Mouse (Mus musculus): ENCODE results near the gene Sh3rf3. TPM values are rescaled to one million over a fixed set of nuclear protein-coding genes. Genes with fewer than 3 reads are reported as not detected.

Gene Sh3rf3
- polyA plus RNA-seq, 1 experiment from 2014 or later: 2.0 TPM

DNA sequence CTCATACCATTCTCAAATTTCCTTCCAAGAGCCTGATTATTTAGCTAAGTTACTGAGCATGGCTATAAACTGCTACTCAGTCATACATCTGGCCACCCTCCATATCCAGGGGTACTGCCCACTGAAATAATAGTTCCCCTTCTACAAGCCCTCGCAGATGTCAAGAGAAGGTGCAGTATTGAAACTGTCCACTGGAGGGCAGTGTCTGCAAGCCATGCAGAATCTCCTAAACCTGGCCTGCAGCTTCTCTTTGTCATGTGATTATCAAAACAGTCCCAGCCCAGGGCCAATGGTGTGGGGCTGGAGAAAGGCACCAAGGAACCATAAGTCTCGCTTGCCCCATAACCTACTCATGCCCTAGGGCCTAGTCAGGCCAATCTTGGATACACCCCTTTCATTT, 295.9 kb downstream of the Sh3rf3 start:
- peak; percentile 97 for TF ChIP-seq CTCF (IDR thresholded peaks at IDR 0.05)
- TF ChIP-seq EP300 (IDR thresholded peaks at IDR 0.05): no peak
- Histone ChIP-seq H3K4me1 (ENCODE audit: insufficient read depth, low read depth, low read length) (no peaks in the 10 kb centered on the region), H3K27ac (ENCODE audit: low read length) (no peak overlapping the region), H3K4me2 (replicated peaks; ENCODE audit: low read depth, low read length) (no peak overlapping the region), H3K36me3 (ENCODE audit: insufficient read depth, low read length) (no peaks in the 10 kb centered on the region), H3K4me3 (ENCODE audit: low read depth, low read length) (no peak overlapping the region), H3K9ac (replicated peaks; ENCODE audit: low read depth) (no peak overlapping the region), H3K27me3 (replicated peaks; ENCODE audit: insufficient read depth, low read length) (no peaks in the 10 kb centered on the region), H3K9me3 (ENCODE audit: low read length) (no peaks in the 10 kb centered on the region)
- DNase-seq (ENCODE audit: low spot score) (peak; percentile 75), ATAC-seq (peak; percentile 21; the same call in 1 of the 2 replicates)
- WGBS: 24% methylated on average over 2 of the region's 2 CpGs

DNA sequence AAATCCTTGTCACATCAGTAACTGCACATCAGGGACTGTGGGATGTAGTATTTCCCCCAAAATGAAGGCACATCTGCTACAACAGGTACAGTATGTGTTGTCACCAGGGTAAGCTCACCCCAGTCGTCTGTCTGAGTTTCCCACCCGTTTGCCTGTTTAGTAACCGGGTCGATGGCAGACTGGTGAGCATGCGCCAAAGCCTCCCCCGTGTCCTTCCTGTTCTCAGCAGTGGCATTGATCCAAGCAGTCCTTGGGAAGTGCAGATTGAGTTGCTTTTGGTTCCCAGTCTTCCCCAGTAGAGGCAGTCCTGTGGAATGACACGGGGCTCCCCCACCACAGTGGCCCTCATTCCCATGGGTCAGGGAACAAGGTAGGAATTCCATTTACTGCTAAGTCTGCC, 297.2 kb downstream of the Sh3rf3 start:
- Histone ChIP-seq H3K27ac (ENCODE audit: low read length) (no peak overlapping the region), H3K4me1 (ENCODE audit: insufficient read depth, low read depth, low read length) (peaks cover 2% of the 10 kb centered on the region; the same call in 1 of the 2 replicates), H3K4me2 (replicated peaks; ENCODE audit: low read depth, low read length) (no peak overlapping the region), H3K36me3 (ENCODE audit: insufficient read depth, low read length) (no peaks in the 10 kb centered on the region), H3K4me3 (ENCODE audit: low read depth, low read length) (no peak overlapping the region), H3K9me3 (ENCODE audit: low read length) (no peaks in the 10 kb centered on the region), H3K27me3 (replicated peaks; ENCODE audit: insufficient read depth, low read length) (no peaks in the 10 kb centered on the region), H3K9ac (replicated peaks; ENCODE audit: low read depth) (no peak overlapping the region)
- DNase-seq (ENCODE audit: low spot score): no peak
- no peak for ATAC-seq
- 80% methylated on average over 7 of the region's 7 CpGs for WGBS
- TF ChIP-seq CTCF (IDR thresholded peaks at IDR 0.05) (no peak), EP300 (IDR thresholded peaks at IDR 0.05) (no peak)

DNA sequence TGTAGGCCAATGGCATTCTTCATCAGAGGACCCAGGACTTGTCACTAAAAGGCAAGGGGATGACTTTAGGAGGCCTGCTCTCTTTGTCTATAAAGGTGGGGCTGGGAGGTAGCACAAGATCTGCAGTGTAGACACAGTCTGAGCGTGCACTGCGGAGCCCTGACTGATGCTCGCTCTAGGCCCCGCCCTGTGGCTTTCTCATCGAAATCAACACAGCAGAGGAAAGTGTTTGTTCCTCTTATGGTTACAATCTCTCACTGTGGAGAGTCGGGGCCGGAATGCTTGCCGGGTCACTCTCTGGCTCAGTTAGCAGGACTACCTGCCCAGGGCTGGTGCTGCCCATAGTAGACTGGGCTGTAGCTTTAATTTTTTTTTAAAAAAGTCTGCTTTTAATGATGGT, 299.6 kb downstream of the Sh3rf3 start:
- Histone ChIP-seq H3K36me3 (ENCODE audit: insufficient read depth, low read length) (no peaks in the 10 kb centered on the region), H3K27ac (ENCODE audit: low read length) (peak overlapping the region; percentile 70), H3K9ac (replicated peaks; ENCODE audit: low read depth) (no peak overlapping the region), H3K4me1 (ENCODE audit: insufficient read depth, low read depth, low read length) (peaks cover 2% of the 10 kb centered on the region; the same call in 1 of the 2 replicates), H3K9me3 (ENCODE audit: low read length) (no peaks in the 10 kb centered on the region), H3K27me3 (replicated peaks; ENCODE audit: insufficient read depth, low read length) (no peaks in the 10 kb centered on the region), H3K4me2 (replicated peaks; ENCODE audit: low read depth, low read length) (no peak overlapping the region), H3K4me3 (ENCODE audit: low read depth, low read length) (no peak overlapping the region)
- 65% methylated on average over 8 of the region's 8 CpGs for WGBS
- DNase-seq (ENCODE audit: low spot score): peak; percentile 32
- peak; percentile 8; the same call in 1 of the 2 replicates for ATAC-seq
- no peak for TF ChIP-seq CTCF (IDR thresholded peaks at IDR 0.05)
- no peak for TF ChIP-seq EP300 (IDR thresholded peaks at IDR 0.05)

DNA sequence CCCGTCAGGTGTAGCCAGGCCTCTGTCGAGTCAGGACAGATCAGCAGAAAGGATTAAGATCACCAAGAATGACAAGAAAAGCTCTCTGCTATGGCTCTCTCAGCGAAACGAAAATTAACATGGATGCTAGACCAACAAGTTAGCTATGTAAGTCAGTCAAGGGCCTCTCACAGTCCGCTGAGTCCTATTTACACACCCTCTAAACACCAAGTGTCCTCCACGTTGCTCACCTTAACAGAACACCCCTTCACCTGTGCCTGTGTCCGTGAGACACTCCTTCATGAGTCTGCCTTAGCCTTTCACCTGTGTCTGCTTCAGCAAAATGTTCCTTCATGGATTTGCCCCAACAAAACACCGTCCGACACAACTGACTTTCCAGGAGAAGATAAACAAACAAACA, 300.2 kb downstream of the Sh3rf3 start:
- TF ChIP-seq CTCF (IDR thresholded peaks at IDR 0.05): no peak
- TF ChIP-seq EP300 (IDR thresholded peaks at IDR 0.05): peak; percentile 82
- Histone ChIP-seq H3K27ac (ENCODE audit: low read length) (peak overlapping the region; percentile 70), H3K36me3 (ENCODE audit: insufficient read depth, low read length) (no peaks in the 10 kb centered on the region), H3K9me3 (ENCODE audit: low read length) (no peaks in the 10 kb centered on the region), H3K4me1 (ENCODE audit: insufficient read depth, low read depth, low read length) (peaks cover 2% of the 10 kb centered on the region; the same call in 1 of the 2 replicates), H3K27me3 (replicated peaks; ENCODE audit: insufficient read depth, low read length) (no peaks in the 10 kb centered on the region), H3K4me2 (replicated peaks; ENCODE audit: low read depth, low read length) (no peak overlapping the region), H3K9ac (replicated peaks; ENCODE audit: low read depth) (no peak overlapping the region), H3K4me3 (ENCODE audit: low read depth, low read length) (no peak overlapping the region)
- ATAC-seq (peak; percentile 66), DNase-seq (ENCODE audit: low spot score) (peak; percentile 83)
- 56% methylated on average over 9 of the region's 9 CpGs for WGBS

DNA sequence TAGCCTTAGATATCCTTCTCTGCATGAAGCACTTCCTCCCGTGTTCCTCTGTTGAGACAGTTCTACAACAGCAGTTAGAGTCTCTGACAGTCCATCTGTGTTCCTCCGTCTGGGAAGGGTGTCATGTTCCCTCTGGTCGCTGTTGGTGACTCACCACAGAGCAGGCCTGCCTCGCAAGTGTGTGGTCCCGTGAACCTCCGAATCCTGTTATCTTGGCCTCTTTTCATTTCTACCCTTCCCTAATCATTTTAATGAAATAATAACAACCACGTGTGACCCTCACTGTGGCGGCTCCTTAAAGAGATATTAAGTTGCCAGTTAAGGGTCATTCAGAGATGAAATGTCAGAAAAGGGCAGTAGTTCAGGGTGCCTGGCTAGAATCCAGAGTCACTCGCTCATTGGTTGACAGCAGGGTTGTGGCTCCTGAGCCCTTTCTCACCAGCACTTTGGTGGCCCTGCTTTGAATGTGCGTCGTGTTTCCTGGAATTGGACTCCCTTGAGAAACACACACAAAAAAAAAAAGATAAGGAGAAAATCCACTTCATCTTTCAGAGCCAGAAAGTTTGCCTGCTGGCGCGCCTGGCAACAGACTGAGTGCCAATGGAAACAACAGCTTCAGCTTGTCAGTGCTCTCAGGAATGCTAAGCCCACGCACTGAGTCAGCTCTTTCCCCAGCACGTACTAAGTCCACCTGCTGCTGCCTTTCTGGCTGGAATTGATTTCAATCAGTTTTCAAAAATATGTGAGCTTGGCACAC, 301.6 kb downstream of the Sh3rf3 start:
- DNase-seq (ENCODE audit: low spot score) (peak; percentile 89), ATAC-seq (peak; percentile 61)
- no peak overlapping the region for H3K9ac ChIP-seq (replicated peaks; ENCODE audit: low read depth)
- H3K4me1 ChIP-seq (ENCODE audit: insufficient read depth, low read depth, low read length): peaks cover 2% of the 10 kb centered on the region; the same call in 1 of the 2 replicates
- H3K9me3 ChIP-seq (ENCODE audit: low read length): no peaks in the 10 kb centered on the region
- no peak overlapping the region for H3K4me3 ChIP-seq (ENCODE audit: low read depth, low read length)
- no peaks in the 10 kb centered on the region for H3K36me3 ChIP-seq (ENCODE audit: insufficient read depth, low read length)
- no peaks in the 10 kb centered on the region for H3K27me3 ChIP-seq (replicated peaks; ENCODE audit: insufficient read depth, low read length)
- whole genome bisulfite sequencing: 14% methylated on average over 15 of the region's 15 CpGs
- H3K27ac ChIP-seq (ENCODE audit: low read length): peak overlapping the region; percentile 71
- TF ChIP-seq CTCF (IDR thresholded peaks at IDR 0.05) (no peak), EP300 (IDR thresholded peaks at IDR 0.05) (peak; percentile 70)
- no peak overlapping the region for H3K4me2 ChIP-seq (replicated peaks; ENCODE audit: low read depth, low read length)

DNA sequence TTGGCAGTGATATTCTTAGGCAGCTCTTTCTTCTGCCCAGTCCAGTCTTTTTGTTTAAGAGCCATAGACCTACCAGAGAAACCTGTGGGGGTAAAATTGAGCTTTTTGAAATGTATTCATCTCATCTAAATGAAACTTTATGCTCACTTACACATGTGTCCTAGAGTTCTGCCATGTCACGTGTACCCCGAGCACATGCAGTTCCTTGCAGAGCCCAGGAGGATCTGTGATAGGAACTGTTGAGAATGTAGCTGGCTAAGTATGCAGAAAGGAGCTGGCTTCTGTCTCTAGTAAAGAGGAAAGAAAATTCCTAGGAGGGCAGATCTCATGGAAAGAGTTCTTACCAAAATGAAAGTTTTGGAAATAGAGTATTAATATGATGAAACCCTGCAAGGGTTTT, 302.5 kb downstream of the Sh3rf3 start:
- Histone ChIP-seq H3K27me3 (replicated peaks; ENCODE audit: insufficient read depth, low read length) (no peaks in the 10 kb centered on the region), H3K9me3 (ENCODE audit: low read length) (no peaks in the 10 kb centered on the region), H3K4me3 (ENCODE audit: low read depth, low read length) (no peak overlapping the region), H3K4me2 (replicated peaks; ENCODE audit: low read depth, low read length) (no peak overlapping the region), H3K27ac (ENCODE audit: low read length) (peak overlapping the region; percentile 72), H3K36me3 (ENCODE audit: insufficient read depth, low read length) (no peaks in the 10 kb centered on the region), H3K9ac (replicated peaks; ENCODE audit: low read depth) (no peak overlapping the region), H3K4me1 (ENCODE audit: insufficient read depth, low read depth, low read length) (peaks cover 2% of the 10 kb centered on the region; the same call in 1 of the 2 replicates)
- no peak for ATAC-seq
- 80% methylated on average over 2 of the region's 2 CpGs for WGBS
- TF ChIP-seq CTCF (IDR thresholded peaks at IDR 0.05): no peak
- TF ChIP-seq EP300 (IDR thresholded peaks at IDR 0.05): no peak
- DNase-seq (ENCODE audit: low spot score): no peak
